Mouse (Mus musculus): Measurements from ENCODE around the gene Gm5460.

DNA sequence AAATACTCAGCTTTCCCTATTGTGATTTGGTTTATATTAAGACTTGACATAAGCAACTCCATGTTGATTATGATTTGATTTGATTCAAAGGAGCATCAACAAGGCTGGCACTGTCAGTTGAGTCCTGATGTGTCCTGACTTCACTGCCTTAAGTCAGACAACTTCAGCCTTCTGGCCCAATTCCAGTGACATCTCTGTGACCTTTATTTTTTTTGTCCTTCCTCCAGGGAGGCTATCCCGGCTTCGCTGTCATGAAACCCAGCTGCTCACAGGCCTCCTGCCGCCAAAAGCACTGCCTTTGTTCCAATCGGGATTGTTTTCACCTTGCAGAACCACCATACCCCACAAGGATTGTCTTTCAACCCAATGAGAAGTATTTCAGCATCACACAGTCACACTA, 58.8 kb downstream of the Gm5460 start:
- TF ChIP-seq CTCF (IDR thresholded peaks at IDR 0.05; ENCODE audit: low read depth) (no peak), EP300 (IDR thresholded peaks at IDR 0.05; ENCODE audit: low read depth) (no peak)

Measured in liver, embryonic 14.5 days (tissue).